Mouse (Mus musculus) intestine, embryonic 16.5 days (tissue): ENCODE measurements around the gene Nup214. TPM values are rescaled to one million over a fixed set of nuclear protein-coding genes. Genes with fewer than 3 reads are reported as not detected.

Source experiments
- ATAC-seq: fragments of 200-750 bp; cut with Nextera tagmentation; 2 replicates; pipeline ENCODE4 v1.8.0; 2017; ENCODE audit warnings: moderate TSS enrichment, moderate library complexity
- H3K27ac ChIP-seq: fragments of 300-500 bp; sonication (generic); 2 replicates; pipeline ENCODE4 v1.5.1; 2014; ENCODE audit warnings: mild to moderate bottlenecking, low read length
- H3K27me3 ChIP-seq: fragments of 300-500 bp; sonication (generic); replicated peaks from 2 replicates; pipeline ENCODE4 v1.6.1; 2014; ENCODE audit warnings: low read length, control low read depth, mixed read lengths; ENCODE audit not compliant: control insufficient read depth, insufficient read depth
- H3K36me3 ChIP-seq: fragments of 300-500 bp; sonication (generic); 2 replicates; pipeline ENCODE4 v1.6.1; 2014; ENCODE audit warnings: low read length, control low read depth; ENCODE audit not compliant: control insufficient read depth, insufficient read depth
- H3K4me1 ChIP-seq: fragments of 300-500 bp; sonication (generic); 2 replicates; pipeline ENCODE4 v1.6.1; 2014; ENCODE audit warnings: low read length, control low read depth, mixed read lengths; ENCODE audit not compliant: control insufficient read depth, insufficient read depth
- H3K4me2 ChIP-seq: fragments of 300-500 bp; sonication (generic); 2 replicates; pipeline ENCODE4 v1.6.1; 2014; ENCODE audit warnings: low read depth, low read length, control low read depth
- H3K4me3 ChIP-seq: fragments of 300-500 bp; sonication (generic); 2 replicates; pipeline ENCODE4 v1.5.1; 2014; ENCODE audit warnings: mild to moderate bottlenecking, low read length
- H3K9ac ChIP-seq: fragments of 300-500 bp; sonication (generic); 2 replicates; pipeline ENCODE4 v1.6.1; 2014; ENCODE audit warnings: low read depth, low read length
- H3K9me3 ChIP-seq: fragments of 300-500 bp; sonication (generic); 2 replicates; pipeline ENCODE4 v1.6.1; 2016; ENCODE audit warnings: low read length, control low read depth; ENCODE audit not compliant: control insufficient read depth
- WGBS: fragments of 180-500 bp; shearing (Covaris S2); extraction: QIAGEN DNeasy Blood & Tissue Kit; methylation state at CpG from one replicate; pipeline ENCODE4 v1.1.7; 2014; 5-methylcytosine and 5-hydroxymethylcytosine counted together
- polyA plus RNA-seq: library from polyadenylated mRNA; unstranded; fragments of >200 nt; fragmentation: Nextera tagmentation; extraction: Ambion mirVana; gene quantifications from 2 replicates; pipeline ENCODE4 v1.2.1, GENCODE M21; 2015

The Nup214 gene
- polyA plus RNA-seq, 1 experiment from 2014 or later: 71.9 TPM

DNA sequence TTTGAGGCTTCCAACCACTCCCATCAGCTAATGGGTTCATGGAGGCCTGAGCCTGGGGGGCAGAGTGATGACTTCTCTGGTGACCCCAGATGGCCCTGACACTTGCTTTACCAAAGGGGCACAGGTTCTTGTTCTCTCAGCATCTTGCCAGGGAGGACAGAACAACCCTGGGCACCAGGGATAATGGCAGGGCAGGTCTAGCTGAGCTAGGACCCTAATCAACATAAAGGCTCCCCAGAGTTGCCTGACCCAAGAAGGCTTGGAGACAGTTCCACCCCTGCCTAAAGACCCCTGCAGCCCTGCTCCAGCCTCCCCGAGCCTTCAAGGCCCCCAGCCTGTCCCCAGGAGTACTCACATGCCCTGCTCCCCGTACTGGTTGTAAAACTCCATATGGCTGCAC, 108.0 kb downstream of the Nup214 start:
- H3K4me2 ChIP-seq: peak overlapping the region; percentile 97
- H3K36me3 ChIP-seq: no peaks in the 10 kb centered on the region
- no peak overlapping the region for H3K27ac ChIP-seq
- 44% methylated on average over 2 of the region's 2 CpGs for WGBS
- H3K27me3 ChIP-seq: peaks cover 16% of the 10 kb centered on the region
- no peaks in the 10 kb centered on the region for H3K9me3 ChIP-seq
- no peak for ATAC-seq
- H3K4me1 ChIP-seq: peaks cover 7% of the 10 kb centered on the region; the same call in 1 of the 2 replicates
- H3K9ac ChIP-seq: peak overlapping the region; percentile 71
- peak overlapping the region; percentile 68 for H3K4me3 ChIP-seq

DNA sequence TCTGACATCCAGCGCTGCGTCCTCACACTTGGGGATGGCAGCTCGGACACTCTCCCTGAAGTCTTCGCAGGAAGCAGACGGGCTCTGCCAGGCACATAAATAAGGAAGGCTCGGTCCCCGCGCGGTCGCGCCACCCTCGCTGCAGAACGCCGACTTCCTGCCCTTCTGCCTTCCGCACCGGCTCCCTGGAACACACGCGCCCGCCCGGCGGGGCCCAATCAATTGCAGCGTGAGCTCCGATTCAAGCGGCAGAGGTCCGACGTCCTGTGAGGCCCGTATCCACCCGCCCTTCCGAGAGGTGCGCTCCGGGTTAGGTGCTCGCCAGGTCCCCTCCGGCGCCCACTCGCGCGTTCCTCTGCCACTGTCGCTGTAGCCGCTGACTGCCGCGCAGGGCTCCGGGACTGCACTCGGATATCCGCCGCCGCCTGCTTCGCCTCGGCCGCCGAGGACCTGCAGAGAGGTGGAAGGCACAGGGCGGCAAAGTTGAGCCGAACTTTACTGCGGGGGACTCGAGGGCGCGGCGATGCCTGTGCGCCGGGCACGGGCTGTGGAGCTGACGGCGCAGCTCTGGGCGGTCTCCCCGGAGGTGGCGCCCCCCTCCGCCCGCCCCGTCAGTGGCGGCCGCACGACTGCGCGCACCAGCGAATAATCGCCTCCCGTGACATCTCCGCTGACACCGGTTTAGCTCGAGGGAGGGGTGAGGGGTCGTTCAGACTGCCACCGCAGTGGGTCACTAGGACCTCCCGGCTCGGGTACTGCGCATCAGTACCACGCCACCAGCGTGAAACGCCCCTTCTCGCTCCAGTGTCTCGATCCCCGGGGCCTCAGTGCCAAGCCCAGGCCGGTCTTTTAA, 109.1 kb downstream of the Nup214 start:
- no peaks in the 10 kb centered on the region for H3K36me3 ChIP-seq
- no peak overlapping the region for H3K27ac ChIP-seq
- peak overlapping the region; percentile 68 for H3K4me3 ChIP-seq
- no peaks in the 10 kb centered on the region for H3K9me3 ChIP-seq
- H3K27me3 ChIP-seq: peaks cover 25% of the 10 kb centered on the region
- WGBS: under 1% methylated on average over 91 of the region's 91 CpGs
- H3K4me1 ChIP-seq: peaks cover 7% of the 10 kb centered on the region; the same call in 1 of the 2 replicates
- peak overlapping the region; percentile 71 for H3K9ac ChIP-seq
- peak; percentile 66 for ATAC-seq
- H3K4me2 ChIP-seq: peak overlapping the region; percentile 97

DNA sequence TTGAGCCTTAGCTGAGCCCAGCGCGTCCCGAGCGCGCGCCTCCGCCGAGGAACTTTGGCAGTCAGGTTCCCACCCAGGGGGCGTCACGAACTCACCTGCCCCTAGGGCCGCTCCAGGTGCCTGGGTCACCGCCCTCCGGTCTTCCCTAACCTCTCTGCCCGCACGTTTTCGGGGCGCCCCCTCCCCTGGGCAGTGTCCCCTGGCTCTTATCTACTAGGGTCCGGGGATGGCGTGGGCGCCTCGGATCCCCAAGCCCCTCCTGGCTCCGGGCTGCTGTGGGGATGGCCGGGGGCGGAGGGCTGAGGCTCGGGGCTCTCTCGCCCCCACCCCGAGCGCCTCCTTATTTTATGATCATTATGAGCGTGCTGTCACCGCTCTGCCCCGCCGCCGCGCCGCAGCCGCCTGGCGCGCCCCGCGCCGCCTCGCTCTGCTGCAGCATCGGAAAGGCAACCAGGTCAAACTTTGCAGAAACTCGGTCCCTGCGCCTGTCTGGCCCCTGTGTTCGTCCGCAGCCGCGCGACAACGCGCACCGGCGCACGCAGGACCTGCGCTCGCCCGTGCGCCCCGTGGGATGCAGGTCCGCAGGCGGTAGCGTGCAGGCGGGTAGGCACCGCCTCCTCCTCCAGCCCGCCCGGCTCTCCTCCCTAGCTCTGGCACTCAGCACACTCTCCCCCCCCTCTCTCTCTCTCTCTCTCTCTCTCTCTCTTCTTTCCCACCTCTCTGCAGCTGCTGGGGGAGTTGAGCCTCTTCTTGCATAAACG, 110.1 kb downstream of the Nup214 start, which contains the start of gene Fam78a:
Gene Fam78a, minus strand, starts transcription at position 747 of the 761 bp plus-strand sequence.
- no peak within 1 kb of the TSS for H3K27ac ChIP-seq
- peak within 1 kb of the TSS; percentile 97 for H3K4me2 ChIP-seq
- under 1% methylated on average over 68 of the region's 68 CpGs for WGBS
- peak; percentile 31 for ATAC-seq
- H3K4me3 ChIP-seq: peak within 1 kb of the TSS; percentile 68
- peak within 1 kb of the TSS; percentile 71 for H3K9ac ChIP-seq
- no peaks in the 10 kb centered on the region for H3K36me3 ChIP-seq
- H3K9me3 ChIP-seq: no peaks in the 10 kb centered on the region
- H3K4me1 ChIP-seq: peaks cover 7% of the 10 kb centered on the region; the same call in 1 of the 2 replicates
- peaks cover 27% of the 10 kb centered on the region for H3K27me3 ChIP-seq

DNA sequence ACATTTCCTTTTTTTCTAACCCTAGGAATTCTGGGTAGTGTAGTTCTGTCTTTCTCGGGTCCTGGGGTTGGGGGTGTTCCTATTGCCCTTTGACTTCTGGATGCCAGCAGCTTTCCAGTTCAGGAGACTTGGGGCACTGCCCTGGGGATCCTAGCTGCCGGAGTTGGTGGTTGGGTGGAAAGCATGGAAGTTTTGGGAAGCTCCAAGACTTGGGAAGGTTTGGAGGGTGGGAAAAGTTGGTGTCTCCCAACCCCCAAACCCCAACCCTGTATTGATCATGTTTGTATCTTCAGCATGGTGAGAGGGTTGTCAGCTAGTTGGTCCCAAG, 110.6 kb downstream of the Nup214 start:
- Histone ChIP-seq H3K9ac (peak overlapping the region; percentile 71; the same call in 1 of the 2 replicates), H3K36me3 (no peaks in the 10 kb centered on the region), H3K27ac (no peak overlapping the region), H3K27me3 (peaks cover 28% of the 10 kb centered on the region), H3K9me3 (no peaks in the 10 kb centered on the region), H3K4me2 (peak overlapping the region; percentile 97), H3K4me3 (peak overlapping the region; percentile 68), H3K4me1 (peaks cover 7% of the 10 kb centered on the region; the same call in 1 of the 2 replicates)
- 29% methylated on average over 2 of the region's 2 CpGs for WGBS
- ATAC-seq: no peak

DNA sequence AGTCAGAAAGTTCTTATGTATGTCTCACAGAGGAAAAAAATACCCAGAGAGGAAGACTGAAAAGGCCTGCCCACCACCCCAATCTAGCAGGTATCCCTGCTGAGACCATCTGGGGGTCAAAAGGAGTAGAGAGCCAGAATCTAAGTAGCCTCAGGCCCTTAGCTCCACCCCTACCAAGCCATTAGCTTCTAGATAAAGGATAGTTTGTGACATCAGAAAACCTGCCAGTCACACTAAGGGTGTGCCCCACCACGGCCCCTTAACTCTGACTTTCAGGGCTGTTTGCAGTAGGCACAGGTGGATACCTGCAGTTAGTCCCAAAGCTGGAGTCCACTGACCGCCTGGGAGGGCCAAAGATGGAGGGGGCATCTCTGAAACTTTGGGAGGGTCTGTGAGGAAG, 111.0 kb downstream of the Nup214 start:
- no peak overlapping the region for H3K4me3 ChIP-seq
- no peaks in the 10 kb centered on the region for H3K9me3 ChIP-seq
- ATAC-seq: no peak
- H3K4me1 ChIP-seq: peaks cover 7% of the 10 kb centered on the region; the same call in 1 of the 2 replicates
- H3K27me3 ChIP-seq: peaks cover 28% of the 10 kb centered on the region
- no peak overlapping the region for H3K27ac ChIP-seq
- H3K4me2 ChIP-seq: no peak overlapping the region
- H3K9ac ChIP-seq: no peak overlapping the region
- H3K36me3 ChIP-seq: no peaks in the 10 kb centered on the region
- WGBS: 76% methylated on average over 2 of the region's 2 CpGs

DNA sequence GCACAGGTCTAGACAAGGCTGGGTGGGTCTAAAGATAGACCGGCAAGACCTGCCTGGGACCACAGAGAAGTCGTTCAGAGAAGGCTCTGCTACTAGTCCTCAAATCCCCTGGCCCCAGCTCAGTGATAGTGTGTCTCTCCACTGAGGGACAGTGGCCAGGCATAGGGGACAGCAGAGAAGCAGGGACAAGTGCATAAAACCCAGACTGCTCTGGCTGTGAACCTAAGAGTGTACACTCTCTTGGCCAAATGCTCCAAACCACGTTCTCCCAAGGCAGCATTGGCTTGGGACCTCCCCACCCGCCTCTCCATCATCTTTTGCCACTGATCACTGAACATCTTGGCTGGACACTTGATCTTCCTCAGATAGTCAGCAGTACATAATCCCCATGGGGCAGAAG, 113.4 kb downstream of the Nup214 start:
- H3K36me3 ChIP-seq: no peaks in the 10 kb centered on the region
- H3K4me1 ChIP-seq: peaks cover 7% of the 10 kb centered on the region; the same call in 1 of the 2 replicates
- ATAC-seq: no peak
- WGBS: 59% methylated on average over 4 of the region's 4 CpGs
- H3K4me2 ChIP-seq: no peak overlapping the region
- H3K9ac ChIP-seq: no peak overlapping the region
- H3K9me3 ChIP-seq: no peaks in the 10 kb centered on the region
- H3K4me3 ChIP-seq: no peak overlapping the region
- H3K27me3 ChIP-seq: peaks cover 24% of the 10 kb centered on the region
- no peak overlapping the region for H3K27ac ChIP-seq

DNA sequence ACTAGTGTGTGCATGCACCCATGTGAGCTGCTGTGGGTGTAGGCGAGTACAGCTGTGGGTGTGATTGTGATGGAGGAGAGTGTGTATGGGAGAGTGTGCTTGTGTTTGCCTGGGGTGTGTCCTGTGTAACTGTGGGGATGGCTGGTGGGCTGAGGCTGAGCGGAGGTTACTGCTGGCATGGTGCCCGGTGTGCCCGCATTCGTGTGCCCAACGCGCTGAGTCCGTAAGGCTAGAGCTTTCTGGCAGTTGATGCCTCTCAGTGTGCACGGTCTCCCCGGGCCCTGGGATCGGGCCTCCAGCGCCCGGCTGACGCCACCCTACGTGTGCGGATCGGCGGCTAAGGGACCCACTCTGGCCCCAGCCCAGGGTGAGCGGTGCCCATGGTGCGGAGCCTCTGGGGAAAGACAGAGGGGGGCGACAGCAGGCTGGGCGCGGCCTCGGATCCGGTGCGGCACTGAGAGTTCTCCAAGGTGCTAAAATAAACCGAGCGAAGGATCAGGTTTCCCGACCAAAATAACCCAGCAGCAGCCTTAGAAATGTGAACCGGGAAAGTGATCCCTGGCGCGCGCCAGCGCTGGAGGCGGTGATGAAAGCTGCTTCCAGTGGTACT, 114.2 kb downstream of the Nup214 start:
- Histone ChIP-seq H3K4me3 (peak overlapping the region; percentile 25), H3K27ac (no peak overlapping the region), H3K27me3 (peaks cover 17% of the 10 kb centered on the region), H3K4me1 (peaks cover 6% of the 10 kb centered on the region; the same call in 1 of the 2 replicates), H3K9ac (peak overlapping the region; percentile 41), H3K36me3 (no peaks in the 10 kb centered on the region), H3K4me2 (peak overlapping the region; percentile 45), H3K9me3 (no peaks in the 10 kb centered on the region)
- no peak for ATAC-seq
- WGBS: 7% methylated on average over 35 of the region's 35 CpGs

DNA sequence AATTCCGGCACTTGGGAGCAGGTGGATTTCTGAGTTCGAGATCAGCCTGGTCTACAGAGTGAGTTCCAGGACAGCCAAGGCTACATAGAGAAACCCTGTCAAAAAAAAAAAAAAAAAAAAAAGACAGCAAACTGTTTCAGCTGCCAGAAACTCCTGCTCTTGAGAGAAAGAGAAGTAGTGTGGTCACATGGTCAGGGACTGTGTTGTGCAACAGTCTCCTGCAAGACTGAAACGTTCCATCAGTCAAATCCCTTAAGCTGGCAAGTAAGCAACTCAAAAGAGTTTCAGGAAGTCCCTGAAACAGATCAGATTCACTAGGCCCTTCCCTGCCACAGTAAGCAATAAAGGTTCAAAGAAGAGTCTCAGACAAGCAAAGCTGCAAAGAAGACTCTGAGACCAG, 115.4 kb downstream of the Nup214 start:
- H3K27ac ChIP-seq: no peak overlapping the region
- no peak overlapping the region for H3K9ac ChIP-seq
- H3K4me1 ChIP-seq: no peaks in the 10 kb centered on the region
- H3K4me3 ChIP-seq: no peak overlapping the region
- peaks cover 14% of the 10 kb centered on the region for H3K27me3 ChIP-seq
- no peaks in the 10 kb centered on the region for H3K9me3 ChIP-seq
- no peaks in the 10 kb centered on the region for H3K36me3 ChIP-seq
- 66% methylated on average over 3 of the region's 3 CpGs for WGBS
- H3K4me2 ChIP-seq: no peak overlapping the region
- ATAC-seq: no peak

DNA sequence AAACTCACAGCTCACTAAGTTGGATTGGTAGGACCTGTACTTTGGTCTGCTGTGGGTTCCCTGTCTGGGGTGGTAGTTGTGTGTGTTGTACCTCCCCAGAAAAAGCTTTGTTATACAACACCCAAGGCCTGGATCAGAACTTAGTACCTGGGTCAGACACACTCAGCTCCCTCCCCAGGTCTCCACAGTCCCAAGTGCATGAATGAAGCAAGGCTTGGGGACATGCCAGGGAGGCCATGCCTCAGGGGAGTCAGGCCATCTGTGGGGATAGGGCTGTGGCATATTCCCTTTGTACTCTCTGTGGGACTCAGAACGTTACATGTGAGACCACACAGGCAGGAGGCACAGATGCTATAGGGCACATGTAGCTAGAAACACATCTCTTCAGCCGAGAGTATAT, 115.9 kb downstream of the Nup214 start:
- no peaks in the 10 kb centered on the region for H3K4me1 ChIP-seq
- no peak overlapping the region for H3K4me3 ChIP-seq
- H3K36me3 ChIP-seq: no peaks in the 10 kb centered on the region
- H3K4me2 ChIP-seq: no peak overlapping the region
- no peak overlapping the region for H3K27ac ChIP-seq
- peaks cover 14% of the 10 kb centered on the region for H3K27me3 ChIP-seq
- ATAC-seq: no peak
- no peak overlapping the region for H3K9ac ChIP-seq
- no peaks in the 10 kb centered on the region for H3K9me3 ChIP-seq
- WGBS: 74% methylated on average over 2 of the region's 2 CpGs
